Mouse (Mus musculus) lung, embryonic 15.5 days (tissue): ENCODE data around the gene Reg4. TPM values are rescaled to one million over a fixed set of nuclear protein-coding genes. Genes with fewer than 3 reads are reported as not detected.

Experiments
- polyA plus RNA-seq: library from polyadenylated mRNA; unstranded; fragments of >200 nt; fragmentation: Nextera tagmentation; extraction: Ambion mirVana; gene quantifications from 2 replicates; pipeline ENCODE4 v1.2.1, GENCODE M21; 2015

Reg4 gene
- polyA plus RNA-seq, 1 experiment from 2014 or later, result not detected

Other genes starting within 250 kb of the Reg4 start
- 33.4 and 35.1 TPM in 2 replicates for gene Notch2, start 208.6 kb upstream of the Reg4 start, polyA plus RNA-seq
- gene Adam30, start 61.5 kb upstream of the Reg4 start, polyA plus RNA-seq, result not detected in 2 replicates
- gene Hmgcs2, start 58.3 kb downstream of the Reg4 start, polyA plus RNA-seq, result 4.2 and 4.4 TPM in 2 replicates
- gene Phgdh, start 117.8 kb downstream of the Reg4 start, polyA plus RNA-seq, result 202 and 209 TPM in 2 replicates
- 7.9 and 8.0 TPM in 2 replicates for gene Zfp697, start 160.3 kb downstream of the Reg4 start, polyA plus RNA-seq
- gene Gm4450, start 235.0 kb downstream of the Reg4 start, polyA plus RNA-seq, result not detected in 2 replicates